Mouse (Mus musculus) left cerebral cortex, postnatal 14 days (tissue): ENCODE measurements around the gene Stxbp1. TPM values are rescaled to one million over a fixed set of nuclear protein-coding genes. Genes with fewer than 3 reads are reported as not detected.
A peak's percentile ranks its signal among the peaks of the same experiment; 100 is the strongest.

Source experiments
- DNase-seq, 2 experiments: peaks; one replicate each; pipeline ENCODE4 v3.0.0; 2021 to 2022; ENCODE audit warnings: low spot score in 2 of 2, mixed read lengths in 1 of 2
- intact Hi-C: fragments of 180-260 bp; cut with DNase I; formaldehyde crosslinking; loops from one replicate; pipeline ENCODE4 v1.15.1; 2025
- total RNA-seq, 2 experiments: library from RNA; stranded (reverse); gene quantifications; 2 replicates each; pipeline ENCODE4 v1.2.3; 2021

Stxbp1 gene
- total RNA-seq, 2 experiments from 2014 or later, result 1,032 to 1,038 TPM

DNA sequence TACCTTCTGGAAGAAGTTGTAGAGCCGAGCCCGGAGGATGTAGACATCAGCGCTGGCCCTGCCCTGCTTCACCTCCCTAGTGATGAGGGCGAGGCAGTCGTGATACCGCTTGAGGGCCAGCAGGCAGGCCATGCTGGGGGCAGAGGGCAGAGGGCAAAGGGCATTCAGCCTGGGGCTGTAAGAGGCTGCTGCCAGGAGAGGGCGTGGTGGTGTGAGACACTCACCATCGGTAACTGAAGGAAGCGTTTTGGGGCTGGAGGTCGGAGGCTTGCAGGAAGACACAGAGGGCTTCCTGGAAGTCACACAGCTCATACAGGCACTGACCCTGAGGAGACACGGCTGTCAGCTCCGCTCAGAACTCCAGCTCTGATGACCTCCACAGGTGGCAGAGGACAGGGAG lies 75.2 kb downstream of the Stxbp1 start:
- intact Hi-C loops, result loop anchor here (10.0 kb wide), 1 partner anchor 153 kb away; no protein-coding TSS in a partner anchor
- DNase-seq, result no peak

- DNase-seq, result no peak
- intact Hi-C loops, result loop anchor here (10.0 kb wide), 1 partner anchor 155 kb away; no protein-coding TSS in a partner anchor
Measured at GRCm38 (mm10) chr2:32769327-32770085, 77.5 kb downstream of the Stxbp1 start.

- intact Hi-C loops, result no loop called here
- no peak for DNase-seq
Measured at GRCm38 (mm10) chr2:32768661-32769285, 78.3 kb downstream of the Stxbp1 start.

DNA sequence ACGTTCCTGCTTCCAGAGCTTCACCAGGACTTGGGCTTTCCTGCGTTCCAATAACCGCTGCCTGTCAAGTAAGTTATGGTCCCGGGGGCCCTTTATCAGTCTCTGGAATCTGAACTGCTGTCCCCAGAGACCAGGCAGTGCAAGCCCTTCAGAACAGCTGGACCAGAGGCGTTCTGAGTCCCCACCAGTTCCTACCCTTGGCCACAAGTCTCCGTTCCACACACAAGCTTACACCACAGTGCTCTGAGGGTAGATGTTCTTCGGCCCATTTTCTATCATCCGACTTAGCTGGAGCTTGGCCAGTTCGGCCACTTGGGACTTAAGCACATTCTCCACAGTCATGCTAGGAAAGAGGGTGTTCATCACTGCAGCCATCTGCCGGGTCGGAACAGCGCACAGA lies 79.8 kb downstream of the Stxbp1 start:
- intact Hi-C loops, result no loop called here
- no peak for DNase-seq

GRCm38 (mm10) chr2:32763353-32763752 lies 83.7 kb downstream of the Stxbp1 start:
- no peak for DNase-seq
- intact Hi-C loops, result no loop called here

DNA sequence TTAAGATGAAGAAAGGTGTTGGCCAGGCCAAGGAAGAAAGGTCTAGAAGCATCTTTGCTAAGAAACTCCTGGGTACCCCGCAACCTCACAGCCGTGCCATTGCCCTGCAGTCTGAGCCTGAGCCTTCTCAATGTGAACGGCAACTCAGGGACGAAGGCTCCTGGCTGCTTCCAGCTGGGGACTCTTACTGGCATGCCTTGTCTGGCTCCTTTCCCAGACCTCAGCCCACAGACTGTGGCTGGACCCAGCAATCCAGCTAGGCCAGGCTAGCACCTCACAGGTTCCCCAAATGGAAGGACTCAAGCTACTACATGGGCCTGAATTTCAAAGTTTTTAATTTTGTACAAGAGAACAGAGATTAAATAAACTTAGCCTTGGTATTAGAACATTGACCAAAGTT lies 85.2 kb downstream of the Stxbp1 start:
- intact Hi-C loops, result no loop called here
- no peak for DNase-seq

- intact Hi-C loops, result no loop called here
Measured at GRCm38 (mm10) chr2:32761361-32761760, 85.7 kb downstream of the Stxbp1 start.

DNA sequence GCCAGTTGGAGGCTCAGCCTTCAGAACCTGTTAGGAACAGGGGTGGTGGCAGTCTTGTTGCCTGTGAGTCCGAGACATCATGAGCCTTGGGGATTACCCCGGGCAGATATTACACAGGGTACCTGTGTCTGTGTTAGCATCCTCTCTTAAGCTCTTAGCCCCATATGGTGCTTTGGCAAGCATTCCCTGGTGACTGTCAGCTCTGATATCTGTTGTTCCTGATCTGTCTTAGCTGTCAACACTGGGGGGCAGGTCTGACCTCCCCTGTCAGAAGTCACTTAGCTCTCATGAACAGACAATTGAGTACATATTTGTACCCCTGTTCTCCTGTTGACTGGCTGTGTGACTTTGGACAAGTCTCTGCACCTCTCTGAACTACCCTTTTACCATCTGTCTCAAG lies 88.0 kb downstream of the Stxbp1 start:
- intact Hi-C loops, result no loop called here
- no peak for DNase-seq

More at GRCm38 (mm10) chr2:32761361-32761760, 85.7 kb downstream of the Stxbp1 start:
- DNase-seq, result no peak

- intact Hi-C loops, result no loop called here
- DNase-seq, result no peak
Measured at GRCm38 (mm10) chr2:32758503-32758902, 88.5 kb downstream of the Stxbp1 start.

DNA sequence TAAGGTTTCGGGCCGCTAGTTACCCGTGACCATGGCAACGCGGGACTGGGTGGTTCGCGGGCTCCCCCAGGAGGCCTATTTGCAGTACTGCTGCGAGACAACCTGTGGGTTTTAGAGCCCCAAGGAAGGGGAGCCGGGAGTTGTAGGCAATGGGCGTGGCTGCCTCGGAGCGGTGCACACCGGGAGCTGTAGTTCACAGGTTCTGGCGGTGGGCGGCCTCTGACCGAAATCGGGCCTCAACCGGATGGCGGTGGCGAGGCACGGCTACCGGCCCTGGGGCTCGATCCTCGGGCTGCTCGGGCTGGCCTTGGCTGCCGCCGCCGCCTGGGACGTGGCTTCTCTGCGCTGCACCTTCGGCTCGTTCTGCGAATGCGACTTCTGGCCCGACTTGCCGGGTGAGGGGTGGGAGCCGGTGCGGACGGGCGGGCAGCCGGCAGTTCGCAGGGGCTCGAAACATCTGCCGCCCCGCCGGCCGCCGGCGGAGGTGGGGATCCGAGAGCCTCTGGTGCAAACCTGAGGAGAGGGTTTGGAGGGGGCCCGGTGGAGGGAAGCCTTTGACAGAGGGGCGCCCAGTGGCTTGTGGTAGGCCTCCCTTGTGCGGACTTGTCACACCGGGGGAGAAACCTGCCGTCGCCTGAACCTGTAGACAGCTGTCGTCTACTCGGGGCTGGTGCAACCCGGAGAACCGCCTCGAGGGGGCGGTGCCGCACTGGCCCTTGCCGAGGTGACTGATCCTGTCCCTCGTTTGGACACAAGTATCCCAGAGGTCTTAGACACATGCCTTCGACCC lies 89.8 kb downstream of the Stxbp1 start, which contains the start of gene Tor2a:
TSS of gene Tor2a (plus strand) at position 179 of the 790 bp plus-strand sequence.
- intact Hi-C loops, result loop anchor here (1.0 kb wide), 1 partner anchor 44 kb away; the partner anchor contains the start of gene Cdk9
- peak; percentile 98 for DNase-seq

- intact Hi-C loops, result loop anchor here (1.0 kb wide), 1 partner anchor 43 kb away; the partner anchor contains the start of gene Cdk9
Measured at GRCm38 (mm10) chr2:32756674-32757055, 90.4 kb downstream of the Stxbp1 start.

DNA sequence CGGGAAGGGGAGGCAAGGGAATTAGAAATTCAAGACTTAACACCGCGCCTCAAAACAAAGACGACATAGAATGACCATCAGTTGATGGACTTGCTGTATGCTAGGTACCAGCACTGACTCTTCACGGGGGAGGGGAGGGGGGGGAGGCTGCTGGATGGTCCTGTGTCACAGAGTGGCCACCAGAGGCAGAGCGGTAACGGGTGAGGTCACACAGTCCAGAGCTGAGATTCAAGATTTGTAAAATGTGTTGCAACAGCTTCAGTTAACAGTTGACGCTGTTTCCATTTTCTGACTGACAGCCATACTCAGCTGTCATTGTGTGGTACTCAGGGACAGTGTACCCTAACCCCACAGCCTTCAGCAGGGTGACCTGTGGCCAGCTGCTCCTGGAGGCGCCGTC lies 94.9 kb downstream of the Stxbp1 start:
- intact Hi-C loops, result no loop called here

More at GRCm38 (mm10) chr2:32756674-32757055, 90.4 kb downstream of the Stxbp1 start:
- DNase-seq, result no peak

DNA sequence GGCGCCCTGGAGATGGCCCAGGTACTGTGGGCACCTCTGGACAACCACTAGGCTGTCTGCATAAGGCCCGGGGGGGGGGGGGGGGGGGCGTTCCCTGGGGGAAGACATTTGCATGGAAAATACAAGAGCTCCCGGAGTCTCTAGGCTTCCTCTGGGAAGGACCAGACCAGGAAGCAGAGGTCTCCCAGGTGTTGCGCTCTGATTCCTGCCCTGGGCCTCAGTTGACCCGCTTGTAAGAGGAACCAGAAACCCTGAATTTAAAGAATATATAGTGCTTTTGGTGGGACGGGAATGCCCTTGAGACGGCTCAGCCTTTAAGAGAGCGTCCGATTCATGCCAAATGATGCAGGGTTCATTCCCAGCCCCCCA lies 95.4 kb downstream of the Stxbp1 start:
- DNase-seq, result no peak
- intact Hi-C loops, result no loop called here

More for the DNA sequence above, 94.9 kb downstream of the Stxbp1 start:
- no peak for DNase-seq

DNA sequence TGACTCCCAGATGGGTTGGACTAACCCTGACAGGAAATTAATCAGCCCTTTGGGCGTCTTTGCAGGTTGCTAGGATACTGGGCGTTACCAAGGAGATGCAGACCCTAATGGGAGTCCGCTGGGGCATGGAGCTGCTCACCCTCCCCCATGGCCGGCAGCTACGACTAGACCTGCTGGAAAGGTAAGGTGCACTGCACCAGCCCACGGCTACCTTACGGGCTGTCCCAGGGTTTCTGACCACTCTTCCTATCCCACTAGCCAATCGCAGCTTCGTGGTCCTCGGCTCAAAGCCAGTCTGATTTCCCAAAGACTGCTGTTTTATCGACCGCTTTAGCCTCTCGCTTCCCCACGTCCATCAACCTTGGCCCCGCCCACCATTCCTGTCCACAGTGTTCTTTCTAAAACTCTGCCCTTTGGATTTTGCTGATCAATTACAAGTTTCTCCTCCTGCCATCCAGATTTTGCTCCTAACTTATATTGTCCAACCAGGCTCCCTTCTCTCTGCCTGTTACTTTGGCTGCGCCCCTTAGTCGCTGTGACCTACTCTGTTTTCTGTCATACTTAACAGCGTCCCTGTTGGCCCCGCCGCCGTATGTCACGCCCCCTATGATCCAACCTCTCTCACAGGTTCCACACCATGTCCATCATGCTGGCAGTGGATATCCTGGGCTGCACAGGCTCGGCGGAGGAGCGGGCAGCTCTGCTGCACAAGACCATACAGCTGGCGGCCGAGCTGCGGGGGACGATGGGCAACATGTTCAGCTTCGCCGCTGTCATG lies 96.0 kb downstream of the Stxbp1 start:
- DNase-seq, result no peak
- intact Hi-C loops, result no loop called here

GRCm38 (mm10) chr2:32750199-32750598 lies 96.8 kb downstream of the Stxbp1 start:
- intact Hi-C loops, result no loop called here
- DNase-seq, result no peak

DNA sequence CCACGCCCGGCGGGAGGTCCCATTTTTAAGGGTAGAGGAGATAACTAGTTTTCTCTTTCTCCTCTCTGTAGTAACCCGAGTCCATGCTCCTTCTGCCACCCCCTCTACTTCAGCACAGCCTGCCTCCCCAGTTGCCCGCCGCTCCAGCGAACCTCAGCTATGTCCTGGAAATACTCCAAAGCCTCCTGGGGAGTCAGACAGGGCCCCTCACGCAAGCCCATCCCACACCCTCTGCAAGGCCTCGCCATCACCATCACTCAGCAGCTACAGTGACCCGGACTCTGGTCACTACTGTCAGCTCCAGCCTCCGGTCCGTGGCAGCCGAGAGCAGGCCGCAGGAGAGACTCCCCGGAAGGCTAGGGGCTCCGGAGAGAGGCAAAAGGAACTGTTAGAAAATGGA lies 98.0 kb downstream of the Stxbp1 start:
- intact Hi-C loops, result no loop called here
- no peak for DNase-seq

- no peak for DNase-seq
- intact Hi-C loops, result no loop called here
Measured at GRCm38 (mm10) chr2:32744272-32744982, 102.6 kb downstream of the Stxbp1 start.

DNA sequence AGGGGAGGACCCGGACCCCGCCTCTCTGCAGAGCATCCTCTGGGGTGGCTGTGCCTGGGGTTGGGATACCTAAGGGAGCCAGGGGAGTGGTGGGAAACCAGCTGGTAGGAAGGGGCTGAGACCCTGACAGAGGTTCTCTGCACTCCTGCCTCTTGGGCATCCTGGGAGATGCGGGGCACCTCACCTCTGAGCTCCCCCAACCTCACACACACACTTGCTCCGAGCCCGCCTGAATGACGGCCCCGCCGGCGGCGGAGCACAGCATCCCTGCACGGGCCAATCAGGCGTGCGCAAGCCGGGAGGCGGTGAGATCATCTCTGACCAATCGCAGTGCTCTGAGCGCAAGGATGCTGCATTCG lies 104.9 kb downstream of the Stxbp1 start:
- intact Hi-C loops, result no loop called here
- peak; percentile 88 to 89 for DNase-seq
